Mouse (Mus musculus): ENCODE results near the gene Borcs6.
A peak's percentile ranks its signal among the peaks of the same experiment; 100 is the strongest.

The Borcs6 gene

DNA sequence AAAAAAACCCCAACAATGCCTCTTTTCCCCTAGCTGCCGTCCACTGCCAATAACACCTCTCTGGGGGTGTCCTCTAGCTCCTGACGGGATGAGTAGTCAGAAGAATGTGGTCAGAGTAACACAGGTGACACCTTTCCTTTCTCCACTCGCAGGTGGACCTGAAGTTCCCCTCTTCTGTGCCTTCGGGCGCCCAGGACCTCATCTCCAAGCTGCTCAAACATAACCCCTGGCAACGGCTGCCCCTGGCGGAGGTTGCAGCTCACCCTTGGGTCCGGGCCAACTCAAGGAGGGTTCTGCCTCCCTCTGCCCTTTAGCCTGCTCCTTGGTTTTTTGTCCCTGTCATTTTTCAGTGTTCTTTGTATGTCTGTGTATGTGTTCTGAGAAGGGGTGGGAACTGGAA, 8.8 kb upstream of the Borcs6 start:
- no peak for DNase-seq (ENCODE audit: low spot score)

GRCm38 (mm10) chr11:69051771-69052170, 7.7 kb upstream of the Borcs6 start:
- DNase-seq (ENCODE audit: low spot score) = no peak

DNA sequence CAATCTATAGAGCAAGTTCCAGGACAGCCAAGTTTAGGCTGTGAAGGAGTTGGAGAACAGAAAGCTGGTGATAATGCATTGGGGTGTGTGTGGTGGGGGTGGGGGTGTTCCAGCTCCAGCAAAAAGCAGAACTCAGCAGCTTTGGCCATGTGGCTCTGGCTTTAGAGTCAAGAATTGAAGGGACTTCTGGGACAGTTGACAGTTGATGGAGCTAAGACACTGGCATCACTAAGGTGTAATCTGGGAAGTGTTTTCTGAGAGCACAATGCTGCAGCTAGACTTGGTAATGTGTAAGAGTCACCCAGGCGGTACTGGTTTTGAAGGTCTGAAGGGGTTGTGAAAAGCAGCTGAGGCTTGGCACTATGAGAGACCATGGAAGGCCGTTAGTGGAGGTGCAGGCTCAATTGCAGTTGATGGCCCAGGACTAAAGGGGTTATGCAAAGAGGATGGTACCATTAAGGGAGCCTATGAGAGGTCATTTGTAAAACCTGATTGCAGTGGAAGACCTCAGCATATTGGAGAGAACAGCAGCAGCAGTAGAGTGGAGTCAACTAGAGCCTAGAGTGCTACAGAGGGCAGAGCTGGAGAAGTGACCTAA, 6.6 kb upstream of the Borcs6 start:
- DNase-seq (ENCODE audit: low spot score) = no peak

GRCm38 (mm10) chr11:69053848-69054247, 5.7 kb upstream of the Borcs6 start:
- DNase-seq (ENCODE audit: low spot score) = no peak

- no peak for DNase-seq (ENCODE audit: low spot score)
Observed at GRCm38 (mm10) chr11:69058265-69058664, 1.3 kb upstream of the Borcs6 start.

DNA sequence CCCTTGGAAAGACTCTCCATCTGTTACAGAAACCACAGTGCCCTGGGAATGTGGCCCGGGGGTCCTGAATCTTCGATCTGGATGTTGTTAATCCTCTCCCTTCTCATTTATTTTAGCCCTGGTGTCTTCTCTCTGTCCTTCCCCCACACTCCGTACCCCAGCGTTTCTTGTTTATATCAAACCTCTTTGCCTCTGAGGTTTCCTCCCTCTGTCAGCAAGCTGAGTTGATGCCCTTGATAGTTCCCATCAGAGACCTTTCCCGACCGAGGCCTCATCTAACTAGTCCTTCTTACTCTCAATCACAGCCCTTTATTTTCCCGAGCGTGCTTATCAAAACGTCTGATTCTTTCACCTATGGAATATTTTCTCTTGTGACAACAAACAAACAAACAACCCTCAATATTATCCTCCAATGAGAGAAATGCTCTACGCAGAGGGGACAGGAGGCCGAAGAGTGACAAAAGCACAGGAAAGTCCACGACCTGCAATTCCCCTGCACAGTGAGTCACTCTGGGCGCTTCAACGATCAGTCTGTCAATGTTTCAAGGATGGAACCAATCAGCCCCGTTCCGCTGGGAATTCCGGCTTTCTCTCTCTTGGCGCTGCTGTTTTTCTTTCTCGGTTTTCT, 674 bp upstream of the Borcs6 start:
- DNase-seq (ENCODE audit: low spot score) = no peak

- DNase-seq (ENCODE audit: low spot score) = no peak
Observed at GRCm38 (mm10) chr11:69059975-69060411, 476 bp downstream of the Borcs6 start.

GRCm38 (mm10) chr11:69060448-69061254, 1.1 kb downstream of the Borcs6 start:
- DNase-seq (ENCODE audit: low spot score) = peak; percentile 56

DNA sequence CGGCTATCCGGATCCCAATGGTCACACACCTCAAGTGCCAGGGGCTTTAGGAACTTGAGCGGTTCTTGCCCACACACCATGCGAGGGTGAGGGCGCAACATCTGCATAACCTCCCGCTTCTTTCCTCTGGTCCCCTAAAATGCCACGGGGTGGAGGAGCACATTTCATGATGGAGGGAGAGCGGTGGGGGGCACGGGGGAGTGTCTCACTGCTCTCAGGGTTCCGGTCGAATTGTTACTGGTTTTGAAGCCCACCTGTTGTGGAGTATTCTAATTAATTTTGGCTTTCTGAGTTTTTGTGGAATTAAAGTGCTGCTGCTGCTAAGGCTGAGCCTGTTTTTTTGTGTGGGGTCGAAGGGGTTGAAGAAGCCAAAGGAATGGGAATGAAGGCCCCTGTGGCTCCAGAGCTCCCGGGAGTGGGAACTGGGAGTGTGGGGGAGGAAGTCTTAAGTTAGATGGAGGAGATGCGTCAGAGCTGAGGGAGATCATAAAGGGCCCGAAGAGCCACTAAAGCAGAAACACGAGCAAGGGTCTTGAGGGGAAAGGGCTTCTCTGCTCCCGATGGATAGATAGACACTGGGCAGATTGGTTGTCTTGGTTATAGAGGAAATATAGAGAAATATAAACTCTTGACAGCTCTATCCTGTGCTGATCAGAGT, 1.9 kb downstream of the Borcs6 start:
- no peak for DNase-seq (ENCODE audit: low spot score)

GRCm38 (mm10) chr11:69062194-69062760, 2.8 kb downstream of the Borcs6 start:
- peak; percentile 70 for DNase-seq (ENCODE audit: low spot score)

GRCm38 (mm10) chr11:69062761-69063224, 3.3 kb downstream of the Borcs6 start:
- DNase-seq (ENCODE audit: low spot score) = peak; percentile 93

DNA sequence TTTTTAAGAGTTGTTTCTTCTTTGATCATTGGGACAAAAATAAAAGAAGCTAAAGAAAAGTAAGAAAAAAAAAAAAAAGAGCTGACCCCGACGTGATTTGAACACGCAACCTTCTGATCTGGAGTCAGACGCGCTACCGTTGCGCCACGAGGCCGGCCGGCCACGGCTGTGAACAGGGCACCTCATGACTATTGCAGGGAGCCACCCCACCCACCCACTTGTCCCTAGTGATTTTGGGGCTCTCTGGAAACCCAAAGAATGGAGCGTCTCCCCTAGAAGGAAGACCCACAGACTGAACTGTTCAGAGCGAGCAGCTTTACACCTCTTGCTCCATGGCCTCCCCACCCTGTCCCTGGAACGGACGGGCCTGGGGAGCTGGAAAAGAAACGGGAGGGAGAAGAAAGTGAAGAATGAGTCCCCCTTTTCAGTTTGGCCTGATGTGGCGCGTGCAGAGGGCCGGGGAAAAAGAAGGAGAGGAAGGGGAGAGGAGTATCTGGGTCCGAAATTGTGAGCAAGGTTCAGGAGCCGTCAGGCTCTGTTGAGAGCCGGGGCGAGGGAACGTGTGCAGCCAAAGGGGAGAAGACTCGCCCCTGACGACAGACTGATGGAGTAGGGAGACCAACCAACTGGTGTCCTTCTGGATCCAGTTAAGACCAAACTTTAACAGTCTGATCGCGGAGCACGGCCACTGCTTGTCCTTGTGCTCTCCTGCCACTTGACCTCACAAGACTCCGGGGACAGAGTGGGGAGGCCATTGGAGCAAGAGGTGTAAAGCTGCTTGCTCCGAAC, 4.1 kb downstream of the Borcs6 start:
- DNase-seq (ENCODE audit: low spot score) = peak; percentile 79

- no peak for DNase-seq (ENCODE audit: low spot score)
Observed at GRCm38 (mm10) chr11:69064259-69065133, 5.0 kb downstream of the Borcs6 start.

DNA sequence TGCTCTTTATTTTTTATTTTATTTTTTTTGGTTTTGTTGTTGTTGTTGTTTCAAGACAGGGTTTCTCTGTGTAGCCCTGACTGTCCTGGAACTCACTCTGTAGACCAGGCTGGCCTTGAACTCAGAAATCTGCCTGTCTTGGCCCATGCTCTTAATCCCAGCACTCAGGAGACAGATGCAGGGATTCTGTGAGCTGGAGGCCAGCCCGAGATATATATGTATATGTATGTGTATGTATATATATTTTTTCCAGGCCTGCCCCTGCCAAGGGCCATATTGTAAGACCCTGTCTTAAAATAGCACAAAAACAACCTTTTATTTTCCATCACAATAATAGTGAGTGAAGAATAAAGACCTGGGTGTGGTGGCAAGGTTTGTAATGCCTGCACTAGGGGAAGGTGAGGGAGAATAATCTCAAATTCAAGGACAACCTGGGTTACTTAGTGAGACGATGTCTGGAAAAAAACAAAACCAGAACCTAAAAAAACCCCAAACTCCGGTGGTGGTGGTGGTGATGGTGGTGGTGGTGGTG, 5.9 kb downstream of the Borcs6 start:
- no peak for DNase-seq (ENCODE audit: low spot score)

DNA sequence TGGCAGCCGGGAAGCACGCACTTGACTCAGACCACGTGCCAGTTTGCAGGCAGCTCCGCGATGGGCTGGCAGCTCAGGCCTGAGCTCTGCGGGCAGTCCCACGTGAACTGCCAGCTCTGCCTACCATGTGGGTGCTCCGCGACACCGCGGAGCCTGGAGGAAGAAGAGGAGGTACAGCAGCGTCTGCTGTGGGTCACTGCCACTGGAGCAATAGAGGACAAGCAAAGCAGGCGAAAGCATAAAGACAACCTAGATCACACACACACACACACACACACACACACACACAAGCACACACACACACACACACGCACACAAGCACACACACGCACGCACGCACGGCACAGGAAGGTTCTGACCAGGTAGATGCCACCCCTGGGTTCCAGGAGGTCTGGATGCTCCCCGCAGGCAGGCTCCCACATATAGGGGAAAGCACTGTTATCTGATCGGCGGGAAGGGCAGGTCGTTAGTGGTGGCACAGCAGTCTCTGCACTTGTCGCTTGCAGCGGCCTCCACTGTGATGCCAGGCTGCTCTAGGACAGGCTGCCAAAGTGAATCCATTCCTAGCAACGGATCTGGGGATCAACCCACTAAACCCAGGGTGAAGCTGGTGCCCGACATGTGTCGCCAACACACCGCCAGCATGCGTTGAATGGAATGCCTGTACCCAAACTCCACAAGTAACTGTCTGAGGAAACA, 6.8 kb downstream of the Borcs6 start:
- no peak for DNase-seq (ENCODE audit: low spot score)

- peak; percentile 81 for DNase-seq (ENCODE audit: low spot score)
Observed at GRCm38 (mm10) chr11:69066956-69067355, 7.4 kb downstream of the Borcs6 start.

- peak; percentile 53 for DNase-seq (ENCODE audit: low spot score)
Observed at GRCm38 (mm10) chr11:69067601-69068000, 8.1 kb downstream of the Borcs6 start.

DNA sequence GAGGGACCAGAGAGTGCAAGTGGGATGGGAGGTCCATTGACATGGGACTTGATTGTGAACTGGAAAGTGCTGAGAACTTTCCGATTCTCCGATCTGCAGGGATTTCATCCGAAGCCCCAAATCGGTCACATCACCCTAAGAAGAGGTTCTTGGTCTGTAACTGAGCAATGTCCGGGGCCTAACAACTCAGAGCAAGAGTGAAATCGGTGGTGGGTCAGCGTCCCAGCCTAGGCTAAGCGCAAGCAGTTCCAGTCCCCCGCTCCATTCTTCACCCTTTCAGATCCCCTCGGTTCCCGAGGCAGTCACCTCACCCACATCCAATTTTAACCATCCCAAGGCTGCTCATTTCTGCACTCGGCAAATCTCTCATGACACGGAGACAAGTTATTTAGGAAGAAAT, 10.6 kb downstream of the Borcs6 start:
- DNase-seq (ENCODE audit: low spot score) = no peak

- peak; percentile 95 for DNase-seq (ENCODE audit: low spot score)
Observed at GRCm38 (mm10) chr11:69070590-69071222, 11.2 kb downstream of the Borcs6 start, which contains the start of gene Tmem107. Gene Tmem107, plus strand, starts transcription at chr11:69070806.

Measured in yolk sac, embryonic 10.5 days (tissue).